In genomic region chr8:116952428-116952827, GRCm38 (mm10) we compare ENCODE assay signal across 19 mouse cellular contexts. TPM values are rescaled to one million over a fixed set of nuclear protein-coding genes. Genes with fewer than 3 reads are reported as not detected.
DNase-seq lines count a peak whose midpoint lies in the region; ATAC-seq and TF ChIP-seq lines count a peak whose summit lies in the region.
"Had no signal": no experiment of that assay in that cellular context is flagged by ENCODE, and none has a peak within 500 bp of the region (broad histone marks: within the 10 kb centered on the region; RNA-seq: fewer than 3 reads in every experiment).

No protein-coding gene starts in this region.

- no peak for TF ChIP-seq POLR2A in small intestine, adult 2 months (IDR thresholded peaks at IDR 0.05; ENCODE audit: low read depth, low read length)

- WGBS in small intestine, adult 2 months: 68% methylated on average over 8 of the region's 8 CpGs
- WGBS in hindbrain, embryonic 12.5 days: 95% methylated on average over 8 of the region's 8 CpGs

- 0 out of 2 replicates have a peak overlapping the region, but pooled peaks have one; percentile 4 for H3K27ac ChIP-seq in small intestine, adult 2 months (ENCODE audit: insufficient read depth, low read depth, low read length)
- no peak overlapping the region for H3K27ac ChIP-seq in hindbrain, embryonic 12.5 days
- H3K27ac ChIP-seq: forebrain, embryonic 15.5 days; heart, adult 2 months; macrophage; midbrain, embryonic 12.5 days; neural tube, embryonic 12.5 days had no signal

- DNase-seq in CD4-positive helper T cell, adult 2 months (ENCODE audit: low read depth, low spot score): peak; percentile 81
- peak; percentile 3 to 5 for DNase-seq in CD8-positive naive resting alpha-beta T cell, adult 2 months (ENCODE audit: low read depth in 2 of 2, low spot score in 2 of 2)
- DNase-seq in thymus, postnatal 14 days: peak; percentile 85
- DNase-seq in embryo, embryonic 11 days: no peak
- DNase-seq in c-Kit-positive CD71-positive TER-119-positive erythroid progenitor cells, embryonic 14.5 days (ENCODE audit: low spot score): no peak
- DNase-seq: B cell, adult 2 months; cerebellum, adult 9-10 months; gastrocnemius, postnatal 14 days; heart, adult 2 months; kidney, adult 8-10 months; left cerebral cortex, postnatal 4 days; liver had no signal

- no peak for TF ChIP-seq CTCF in small intestine, adult 2 months (IDR thresholded peaks at IDR 0.05; ENCODE audit: extremely low read depth, insufficient read length, insufficient replicate concordance, low read depth, low read length)

- H3K4me2 ChIP-seq in hindbrain, embryonic 12.5 days (replicated peaks): no peak overlapping the region
- H3K4me2 ChIP-seq: forebrain, embryonic 15.5 days; midbrain, embryonic 12.5 days; neural tube, embryonic 12.5 days had no signal

- no peak overlapping the region for H3K9ac ChIP-seq in hindbrain, embryonic 12.5 days
- H3K9ac ChIP-seq: forebrain, embryonic 15.5 days; midbrain, embryonic 12.5 days; neural tube, embryonic 12.5 days had no signal

- peaks cover 14% of the 10 kb centered on the region; the same call in 1 of the 2 replicates for H3K4me1 ChIP-seq in small intestine, adult 2 months (ENCODE audit: control insufficient read depth, insufficient read depth, insufficient read length, low read length)
- H3K4me1 ChIP-seq in hindbrain, embryonic 12.5 days: no peaks in the 10 kb centered on the region
- H3K4me1 ChIP-seq: forebrain, embryonic 15.5 days; midbrain, embryonic 12.5 days; neural tube, embryonic 12.5 days had no signal

- H3K4me3 ChIP-seq in small intestine, adult 2 months (ENCODE audit: low read depth, low read length): no peak overlapping the region
- H3K4me3 ChIP-seq in hindbrain, embryonic 12.5 days: no peak overlapping the region
- H3K4me3 ChIP-seq: erythroblast, embryonic 14.5 days; forebrain, embryonic 15.5 days; heart, adult 2 months; midbrain, embryonic 12.5 days; neural tube, embryonic 12.5 days had no signal

- ATAC-seq in hindbrain, embryonic 12.5 days (ENCODE audit: low FRiP score): no peak
- ATAC-seq: forebrain, embryonic 15.5 days had no signal

- H3K36me3 ChIP-seq in small intestine, adult 2 months (ENCODE audit: control insufficient read depth, insufficient read depth, low read length): peaks cover 33% of the 10 kb centered on the region
- peaks cover 46% of the 10 kb centered on the region for H3K36me3 ChIP-seq in hindbrain, embryonic 12.5 days

- no peaks in the 10 kb centered on the region for H3K27me3 ChIP-seq in small intestine, adult 2 months (ENCODE audit: control insufficient read depth, insufficient read depth, low read length)
- H3K27me3 ChIP-seq in hindbrain, embryonic 12.5 days: no peaks in the 10 kb centered on the region
- H3K27me3 ChIP-seq: forebrain, embryonic 15.5 days; midbrain, embryonic 12.5 days; neural tube, embryonic 12.5 days had no signal

- H3K9me3 ChIP-seq in hindbrain, embryonic 12.5 days (replicated peaks): no peaks in the 10 kb centered on the region
- H3K9me3 ChIP-seq: forebrain, embryonic 15.5 days; midbrain, embryonic 12.5 days; neural tube, embryonic 12.5 days had no signal

RNA-seq across cellular contexts. Expression of gene Atmin, which starts 9.2 kb away (rescaled TPM):
- 6.7 and 10.4 TPM in 2 replicates for polyA plus RNA-seq in small intestine, adult 2 months (2012; rRNA removed)
- polyA plus RNA-seq in hindbrain, embryonic 12.5 days (2016; fragmentation: Nextera tagmentation; extraction: Ambion mirVana): 20.8 and 21.4 TPM in 2 replicates

RNA-seq across cellular contexts. Expression of gene 1700030J22Rik, which starts 26.3 kb away (rescaled TPM):
- 0.08 and 0.16 TPM in 2 replicates for polyA plus RNA-seq in small intestine, adult 2 months (2012; rRNA removed)
- polyA plus RNA-seq in hindbrain, embryonic 12.5 days (2016; fragmentation: Nextera tagmentation; extraction: Ambion mirVana): 6.1 and 6.7 TPM in 2 replicates

RNA-seq across cellular contexts. Expression of gene Cenpn, which starts 30.9 kb away (rescaled TPM):
- polyA plus RNA-seq in small intestine, adult 2 months (2012; rRNA removed): 0.91 and 1.8 TPM in 2 replicates
- 23.8 and 26.0 TPM in 2 replicates for polyA plus RNA-seq in hindbrain, embryonic 12.5 days (2016; fragmentation: Nextera tagmentation; extraction: Ambion mirVana)

RNA-seq across cellular contexts. Expression of gene Cmc2, which starts 31.2 kb away (rescaled TPM):
- polyA plus RNA-seq in small intestine, adult 2 months (2012; rRNA removed): 1.5 and 2.6 TPM in 2 replicates
- 53.9 and 59.5 TPM in 2 replicates for polyA plus RNA-seq in hindbrain, embryonic 12.5 days (2016; fragmentation: Nextera tagmentation; extraction: Ambion mirVana)

RNA-seq across cellular contexts. Expression of gene Gcsh, which starts 40.9 kb away (rescaled TPM):
- polyA plus RNA-seq in small intestine, adult 2 months (2012; rRNA removed): 11.2 and 14.6 TPM in 2 replicates
- polyA plus RNA-seq in hindbrain, embryonic 12.5 days (2016; fragmentation: Nextera tagmentation; extraction: Ambion mirVana): 95.3 and 98.7 TPM in 2 replicates

Comparison
In these comparisons a context has a peak if more than half of its experiments do, and no peak if none do; other contexts are left out.
1. DNase-seq: peak in CD4-positive helper T cell, adult 2 months (single experiment), CD8-positive naive resting alpha-beta T cell, adult 2 months (2 of 2) and thymus, postnatal 14 days (single experiment); none in embryo, embryonic 11 days (single experiment) and c-Kit-positive CD71-positive TER-119-positive erythroid progenitor cells, embryonic 14.5 days (single experiment).